Mouse (Mus musculus) cerebellum, postnatal 10 days (tissue): Measurements from ENCODE around the gene Vinac1.

Experiments
- DNase-seq, 2 experiments: peaks; one replicate each; pipeline ENCODE4 v3.0.0; 2021; ENCODE audit warnings: mixed read lengths in 2 of 2

The Vinac1 gene

DNA sequence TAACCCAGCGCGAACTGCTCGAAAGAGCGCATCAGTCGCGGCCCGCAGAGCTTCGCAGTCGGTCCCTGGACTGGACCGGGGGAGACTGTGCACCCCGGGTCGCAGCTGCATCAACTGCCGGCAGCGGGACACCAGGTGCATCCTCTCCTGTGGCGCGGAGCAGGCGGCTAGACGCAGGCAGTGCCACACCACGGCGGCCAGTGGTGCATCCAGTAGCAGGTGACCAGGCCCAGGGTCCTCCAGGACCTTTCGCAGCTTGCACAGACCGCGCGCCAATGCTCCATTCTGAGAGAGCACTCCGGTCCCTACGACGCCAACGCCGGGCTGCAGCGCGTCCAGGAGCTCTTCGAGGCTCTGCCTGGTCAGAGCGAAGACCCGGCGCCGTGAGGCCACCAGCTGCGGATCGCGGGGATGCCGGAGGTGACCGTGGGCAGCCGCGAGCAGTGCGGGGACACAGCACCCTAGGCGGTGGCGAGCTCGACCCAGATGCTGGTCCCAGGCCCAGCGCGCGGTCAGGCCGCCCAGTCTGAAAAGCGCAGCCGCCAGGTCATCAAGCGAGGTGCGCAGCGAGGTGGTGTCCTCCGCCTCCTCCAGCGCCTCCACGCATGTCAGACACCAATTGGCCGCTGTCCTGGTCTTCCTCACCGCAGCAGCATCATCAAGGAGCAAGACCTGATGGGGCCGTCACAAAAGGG, 8.9 kb downstream of the Vinac1 start:
- peak; percentile 68 to 71 for DNase-seq

GRCm38 (mm10) chr2:129038426-129038936, 9.5 kb downstream of the Vinac1 start:
- DNase-seq = peak; percentile 46 to 56

- DNase-seq = no peak
Measured at GRCm38 (mm10) chr2:129035381-129035780, 12.6 kb downstream of the Vinac1 start.

GRCm38 (mm10) chr2:129024820-129025219, 23.2 kb downstream of the Vinac1 start:
- DNase-seq = no peak

GRCm38 (mm10) chr2:129020106-129020505, 27.9 kb downstream of the Vinac1 start:
- DNase-seq = no peak

DNA sequence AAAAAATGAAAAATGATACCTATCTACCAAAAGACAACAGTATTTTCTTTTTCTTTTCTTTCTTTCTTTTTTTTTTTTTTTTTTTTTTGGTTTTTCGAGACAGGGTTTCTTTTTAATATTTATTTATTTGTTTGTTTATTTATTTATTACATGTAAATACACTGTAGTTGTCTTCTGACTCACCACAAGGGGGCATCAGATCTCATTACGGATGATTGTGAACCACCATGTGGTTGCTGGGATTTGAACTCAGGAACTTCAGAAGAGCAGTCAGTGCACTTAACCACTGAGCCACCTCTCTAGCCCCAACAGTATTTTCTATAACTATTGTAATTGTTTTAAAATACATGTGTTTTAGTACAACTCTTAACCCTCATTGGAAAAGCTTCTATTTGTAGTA, 39.1 kb downstream of the Vinac1 start:
- peak; percentile 50 to 66 for DNase-seq

GRCm38 (mm10) chr2:129006194-129006749, 41.7 kb downstream of the Vinac1 start:
- DNase-seq = no peak

- DNase-seq = peak; percentile 29 to 43
Measured at GRCm38 (mm10) chr2:129004872-129005271, 43.1 kb downstream of the Vinac1 start.

DNA sequence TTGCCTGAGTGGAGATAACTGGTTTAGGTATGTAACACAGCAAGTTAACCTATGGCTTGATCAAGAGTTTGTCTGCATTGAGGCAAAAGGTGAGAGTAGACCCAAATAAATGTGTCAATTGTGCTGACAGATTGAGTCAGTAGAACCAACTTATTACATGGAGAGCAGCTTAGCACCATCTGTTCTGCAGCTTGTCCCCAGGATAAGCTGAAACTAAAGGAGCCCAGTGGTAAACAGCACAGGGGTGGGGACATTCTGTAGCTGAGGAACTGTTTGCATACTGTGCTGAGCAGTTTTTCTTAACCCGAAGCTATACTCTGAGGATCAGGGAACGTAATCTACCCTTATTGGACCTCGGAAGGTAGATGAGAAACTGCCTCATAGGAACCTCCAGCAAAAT, 63.2 kb downstream of the Vinac1 start:
- DNase-seq = no peak

DNA sequence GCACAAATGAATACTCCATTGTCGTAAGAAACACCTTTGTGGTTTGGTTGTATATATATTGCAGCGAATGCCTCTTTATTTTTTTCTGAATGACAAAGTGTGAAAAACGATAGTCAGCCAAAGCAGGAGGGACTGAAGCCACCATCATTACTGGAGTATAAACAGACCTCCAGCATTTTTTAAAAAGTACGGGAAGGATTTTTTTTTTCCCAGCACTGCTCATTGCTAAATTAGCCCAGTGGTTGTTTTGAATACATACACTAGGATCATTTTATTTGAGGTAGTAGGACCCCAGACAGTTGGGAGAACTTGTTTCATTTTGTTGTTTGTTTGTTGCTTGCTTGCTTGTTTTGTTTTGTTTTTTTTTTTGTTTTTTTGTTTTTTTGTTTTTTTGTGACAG, 72.4 kb downstream of the Vinac1 start:
- DNase-seq = no peak
